Mouse (Mus musculus) limb, embryonic 10.5 days (tissue): ENCODE data around the gene Ccp110. TPM values are rescaled to one million over a fixed set of nuclear protein-coding genes. Genes with fewer than 3 reads are reported as not detected.

Source experiments
- DNase-seq: peaks from one replicate; pipeline ENCODE4 v3.0.0-alpha.2; 2017; ENCODE audit warnings: low spot score
- H3K27ac ChIP-seq: fragments of 300-500 bp; sonication (generic); 2 replicates; pipeline ENCODE4 v1.5.1; 2016; ENCODE audit warnings: mild to moderate bottlenecking
- H3K27me3 ChIP-seq: fragments of 300-500 bp; sonication (generic); 2 replicates; pipeline ENCODE4 v1.6.1; 2016; ENCODE audit warnings: low read depth, mild to moderate bottlenecking; ENCODE audit not compliant: poor library complexity, severe bottlenecking
- H3K36me3 ChIP-seq: fragments of 300-500 bp; sonication (generic); 2 replicates; pipeline ENCODE4 v1.6.1; 2016; ENCODE audit warnings: mild to moderate bottlenecking, moderate library complexity
- H3K4me1 ChIP-seq: fragments of 300-500 bp; sonication (generic); 2 replicates; pipeline ENCODE4 v1.6.1; 2016
- H3K4me3 ChIP-seq: fragments of 300-500 bp; sonication (generic); 2 replicates; pipeline ENCODE4 v1.5.1; 2016; ENCODE audit warnings: mild to moderate bottlenecking, moderate library complexity
- H3K9me3 ChIP-seq: fragments of 300-500 bp; sonication (generic); replicated peaks from 2 replicates; pipeline ENCODE4 v1.6.1; 2016; ENCODE audit warnings: mild to moderate bottlenecking
- WGBS: fragments of 180-500 bp; shearing (Covaris S2); methylation state at CpG from one replicate; pipeline ENCODE4 v1.1.7; 2016; 5-methylcytosine and 5-hydroxymethylcytosine counted together
- polyA plus RNA-seq: library from polyadenylated mRNA; unstranded; fragments of >200 nt; fragmentation: Nextera tagmentation; extraction: Ambion mirVana; gene quantifications from 2 replicates; pipeline ENCODE4 v1.2.1, GENCODE M21; 2016

Ccp110 gene
- polyA plus RNA-seq, 1 experiment from 2014 or later: 35.1 TPM

DNA sequence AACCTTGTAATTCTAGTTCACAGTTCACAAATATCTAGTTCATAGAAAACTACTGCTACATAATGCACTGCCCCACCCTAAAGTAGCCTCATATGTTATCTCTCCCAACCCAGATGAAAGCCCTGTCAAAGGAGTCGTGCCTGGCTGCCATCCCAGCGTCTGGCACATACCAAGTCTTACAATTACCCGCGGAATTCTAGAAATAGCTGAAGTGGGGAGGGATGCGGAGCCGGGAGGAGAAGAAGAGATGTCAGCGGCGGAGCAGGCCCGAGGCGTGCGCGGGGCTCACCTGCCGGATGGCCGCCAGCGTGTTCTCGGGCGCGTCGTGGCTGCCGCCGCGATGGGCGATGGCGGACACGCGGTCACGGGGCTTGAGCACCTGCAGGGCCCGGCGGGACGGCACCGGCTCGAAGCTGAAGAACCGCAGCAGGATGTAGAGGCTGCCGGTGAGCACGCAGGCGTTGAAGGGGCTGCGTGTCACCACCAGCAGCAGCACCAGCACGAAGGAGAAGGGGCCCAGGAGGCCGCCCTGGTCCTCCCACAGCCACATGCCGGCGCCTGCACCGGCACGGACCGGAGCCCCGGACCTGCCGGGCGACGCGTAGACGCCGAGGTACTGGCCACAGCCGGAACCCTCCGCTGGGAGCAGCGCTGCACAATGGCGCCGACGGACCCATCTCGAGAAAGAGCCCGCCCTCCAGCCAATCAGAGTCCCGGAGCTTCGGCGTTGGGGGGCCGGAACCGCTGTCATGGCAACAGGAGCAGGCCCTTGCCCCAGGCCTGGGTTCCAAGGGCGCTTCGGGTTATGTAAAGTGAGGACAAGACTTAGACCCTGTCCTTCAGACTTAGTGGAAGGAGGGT, 7.0 kb upstream of the Ccp110 start, which contains the start of gene Gde1:
Gde1 (minus strand) TSS at position 678 of the 861 bp plus-strand sequence.
- Histone ChIP-seq H3K9me3 (no peaks in the 10 kb centered on the region), H3K27ac (peak within 1 kb of the TSS; percentile 92), H3K36me3 (no peaks in the 10 kb centered on the region; the same call in 1 of the 2 replicates), H3K4me3 (peak within 1 kb of the TSS; percentile 84), H3K4me1 (peaks cover 25% of the 10 kb centered on the region), H3K27me3 (no peaks in the 10 kb centered on the region)
- DNase-seq: peak; percentile 95
- WGBS: under 1% methylated on average over 66 of the region's 66 CpGs

- 52% methylated on average over 6 of the region's 6 CpGs for WGBS
- Histone ChIP-seq H3K9me3 (no peaks in the 10 kb centered on the region), H3K27ac (peak overlapping the region; percentile 92), H3K36me3 (no peaks in the 10 kb centered on the region; the same call in 1 of the 2 replicates), H3K4me3 (peak overlapping the region; percentile 84), H3K4me1 (peaks cover 25% of the 10 kb centered on the region), H3K27me3 (no peaks in the 10 kb centered on the region)
- DNase-seq: no peak
Measured at GRCm38 (mm10) chr7:118706051-118706450, 6.3 kb upstream of the Ccp110 start.

DNA sequence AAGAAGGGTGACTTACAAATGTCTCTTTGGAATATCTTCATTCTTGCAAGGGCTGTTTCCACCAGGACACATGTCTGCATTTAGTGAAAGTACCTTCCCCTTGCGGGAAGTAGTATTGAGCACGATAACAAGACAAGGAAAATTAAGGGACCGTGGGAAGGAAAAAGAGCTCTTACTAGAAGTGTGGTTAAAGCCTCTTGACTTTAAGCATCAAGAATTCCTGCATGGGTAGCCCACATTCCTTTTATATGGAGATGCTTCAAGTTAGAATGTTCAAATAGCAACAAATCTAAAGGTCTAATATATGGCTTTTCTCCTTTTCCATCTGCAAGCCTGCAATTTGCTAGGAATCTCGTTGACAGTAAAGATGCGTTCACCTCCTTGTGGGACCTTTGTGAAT, 5.9 kb upstream of the Ccp110 start:
- H3K36me3 ChIP-seq: no peaks in the 10 kb centered on the region; the same call in 1 of the 2 replicates
- no peak for DNase-seq
- whole genome bisulfite sequencing: 95% methylated on average over 5 of the region's 5 CpGs
- H3K4me3 ChIP-seq: no peak overlapping the region
- no peaks in the 10 kb centered on the region for H3K9me3 ChIP-seq
- no peaks in the 10 kb centered on the region for H3K27me3 ChIP-seq
- peaks cover 25% of the 10 kb centered on the region for H3K4me1 ChIP-seq
- no peak overlapping the region; the same call in 1 of the 2 replicates for H3K27ac ChIP-seq

- H3K4me1 ChIP-seq: peaks cover 25% of the 10 kb centered on the region
- H3K36me3 ChIP-seq: no peaks in the 10 kb centered on the region
- DNase-seq: no peak
- 84% methylated on average over 2 of the region's 2 CpGs for WGBS
- H3K27me3 ChIP-seq: no peaks in the 10 kb centered on the region
- H3K9me3 ChIP-seq: no peaks in the 10 kb centered on the region
- H3K4me3 ChIP-seq: no peak overlapping the region
- no peak overlapping the region for H3K27ac ChIP-seq
Measured at GRCm38 (mm10) chr7:118707216-118707615, 5.1 kb upstream of the Ccp110 start.

GRCm38 (mm10) chr7:118708002-118708401, 4.3 kb upstream of the Ccp110 start:
- Histone ChIP-seq H3K27ac (no peak overlapping the region), H3K4me1 (peaks cover 27% of the 10 kb centered on the region), H3K9me3 (no peaks in the 10 kb centered on the region), H3K36me3 (no peaks in the 10 kb centered on the region), H3K27me3 (no peaks in the 10 kb centered on the region), H3K4me3 (no peak overlapping the region)
- WGBS: 82% methylated on average over 4 of the region's 4 CpGs
- no peak for DNase-seq

GRCm38 (mm10) chr7:118710776-118711175, 1.6 kb upstream of the Ccp110 start:
- no peaks in the 10 kb centered on the region for H3K27me3 ChIP-seq

GRCm38 (mm10) chr7:118714873-118715272, 2.5 kb downstream of the Ccp110 start:
- Histone ChIP-seq H3K27ac (no peak overlapping the region), H3K27me3 (no peaks in the 10 kb centered on the region), H3K36me3 (peaks cover 43% of the 10 kb centered on the region), H3K4me1 (peaks cover 11% of the 10 kb centered on the region), H3K9me3 (no peaks in the 10 kb centered on the region), H3K4me3 (no peak overlapping the region)
- DNase-seq: no peak
- WGBS: 94% methylated on average over 1 of the region's 1 CpGs

More at GRCm38 (mm10) chr7:118710776-118711175, 1.6 kb upstream of the Ccp110 start:
- DNase-seq: no peak
- Histone ChIP-seq H3K9me3 (no peaks in the 10 kb centered on the region), H3K36me3 (peaks cover 14% of the 10 kb centered on the region), H3K27ac (no peak overlapping the region), H3K4me1 (peaks cover 16% of the 10 kb centered on the region), H3K4me3 (no peak overlapping the region)
- 69% methylated on average over 5 of the region's 5 CpGs for WGBS

- WGBS: 96% methylated on average over 4 of the region's 4 CpGs
Measured at GRCm38 (mm10) chr7:118718066-118718465, 5.7 kb downstream of the Ccp110 start.

GRCm38 (mm10) chr7:118723927-118724326, 11.6 kb downstream of the Ccp110 start:
- peaks cover 90% of the 10 kb centered on the region for H3K36me3 ChIP-seq
- 93% methylated on average over 9 of the region's 9 CpGs for WGBS
- H3K4me3 ChIP-seq: no peak overlapping the region
- H3K27ac ChIP-seq: no peak overlapping the region
- H3K27me3 ChIP-seq: no peaks in the 10 kb centered on the region
- no peak for DNase-seq
- no peaks in the 10 kb centered on the region for H3K9me3 ChIP-seq
- H3K4me1 ChIP-seq: no peaks in the 10 kb centered on the region

More at GRCm38 (mm10) chr7:118718066-118718465, 5.7 kb downstream of the Ccp110 start:
- no peaks in the 10 kb centered on the region for H3K9me3 ChIP-seq
- H3K4me1 ChIP-seq: peaks cover 8% of the 10 kb centered on the region
- peaks cover 73% of the 10 kb centered on the region for H3K36me3 ChIP-seq
- no peaks in the 10 kb centered on the region for H3K27me3 ChIP-seq
- no peak for DNase-seq
- no peak overlapping the region for H3K27ac ChIP-seq
- H3K4me3 ChIP-seq: no peak overlapping the region

- H3K4me1 ChIP-seq: no peaks in the 10 kb centered on the region
- 88% methylated on average over 2 of the region's 2 CpGs for WGBS
- H3K27me3 ChIP-seq: no peaks in the 10 kb centered on the region
- H3K27ac ChIP-seq: no peak overlapping the region
- peaks cover 93% of the 10 kb centered on the region for H3K36me3 ChIP-seq
- H3K4me3 ChIP-seq: no peak overlapping the region
- DNase-seq: no peak
- no peaks in the 10 kb centered on the region for H3K9me3 ChIP-seq
Measured at GRCm38 (mm10) chr7:118725459-118725858, 13.1 kb downstream of the Ccp110 start.

- WGBS: 93% methylated on average over 13 of the region's 13 CpGs
- DNase-seq: no peak
- Histone ChIP-seq H3K9me3 (no peaks in the 10 kb centered on the region), H3K27me3 (no peaks in the 10 kb centered on the region), H3K4me1 (no peaks in the 10 kb centered on the region), H3K4me3 (no peak overlapping the region), H3K27ac (no peak overlapping the region), H3K36me3 (peaks cover 93% of the 10 kb centered on the region)
Measured at GRCm38 (mm10) chr7:118728846-118729587, 16.7 kb downstream of the Ccp110 start.

GRCm38 (mm10) chr7:118731781-118732180, 19.4 kb downstream of the Ccp110 start:
- 95% methylated on average over 3 of the region's 3 CpGs for WGBS
- H3K4me1 ChIP-seq: no peaks in the 10 kb centered on the region
- no peaks in the 10 kb centered on the region for H3K9me3 ChIP-seq
- no peak for DNase-seq
- no peak overlapping the region for H3K27ac ChIP-seq
- peaks cover 88% of the 10 kb centered on the region for H3K36me3 ChIP-seq
- no peaks in the 10 kb centered on the region for H3K27me3 ChIP-seq
- no peak overlapping the region for H3K4me3 ChIP-seq

DNA sequence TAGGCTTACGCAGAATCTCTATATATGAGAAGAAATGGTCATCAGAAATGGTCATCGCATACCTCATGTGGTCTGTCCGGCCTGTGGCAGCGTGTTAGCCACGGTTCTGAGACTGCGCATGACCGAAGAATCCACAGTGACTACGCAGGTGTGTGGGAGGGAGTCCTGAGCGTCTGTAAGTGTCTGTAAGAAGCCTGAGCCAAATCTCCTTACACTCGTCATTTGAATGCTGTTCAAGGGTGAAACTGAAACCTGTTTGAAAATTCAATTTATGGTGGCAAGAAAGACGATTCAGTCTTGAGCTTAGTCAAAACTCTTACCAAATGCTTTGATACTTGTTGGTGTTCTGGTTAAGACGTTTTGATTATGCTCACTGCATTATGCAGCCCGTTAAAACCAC, 20.9 kb downstream of the Ccp110 start:
- no peak overlapping the region for H3K4me3 ChIP-seq
- H3K9me3 ChIP-seq: no peaks in the 10 kb centered on the region
- H3K4me1 ChIP-seq: no peaks in the 10 kb centered on the region
- H3K27me3 ChIP-seq: no peaks in the 10 kb centered on the region
- H3K36me3 ChIP-seq: peaks cover 80% of the 10 kb centered on the region
- DNase-seq: no peak
- 92% methylated on average over 13 of the region's 13 CpGs for WGBS
- no peak overlapping the region for H3K27ac ChIP-seq
